In the genomic region with DNA sequence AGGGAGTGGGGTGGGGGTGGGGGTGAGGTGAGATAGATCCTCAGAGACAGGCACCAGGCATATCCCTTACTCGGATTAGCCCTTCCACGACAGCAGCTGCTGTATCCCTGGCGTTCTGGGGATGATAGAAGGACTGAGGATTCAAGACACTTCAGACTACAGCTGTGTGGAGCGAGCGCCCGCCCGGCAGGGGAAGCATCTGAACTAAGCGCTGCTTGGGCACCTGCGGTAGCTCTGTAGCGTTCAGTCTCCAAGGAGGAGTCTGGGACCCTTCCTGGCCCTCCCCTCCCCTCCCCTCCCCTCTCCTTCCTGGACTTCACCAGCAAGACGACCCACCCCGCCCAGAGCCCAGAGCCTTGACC, we compare ENCODE assay signal across 8 mouse cellular contexts. TPM values are rescaled to one million over a fixed set of nuclear protein-coding genes. Genes with fewer than 3 reads are reported as not detected.
DNase-seq lines count a peak whose midpoint lies in the region; ATAC-seq and TF ChIP-seq lines count a peak whose summit lies in the region.

No protein-coding gene starts in this region.

- 0% methylated on average over 12 of the region's 12 CpGs for WGBS in cerebellum, adult 2 months
- WGBS in spleen, adult 2 months, result 1% methylated on average over 12 of the region's 12 CpGs
- WGBS in limb, embryonic 12.5 days, result 2% methylated on average over 12 of the region's 12 CpGs
- under 1% methylated on average over 12 of the region's 12 CpGs for WGBS in small intestine, adult 2 months

- peak overlapping the region; percentile 45; the same call in 1 of the 2 replicates for H3K9ac ChIP-seq in limb, embryonic 12.5 days (replicated peaks)

- H3K27me3 ChIP-seq in cerebellum, adult 2 months (ENCODE audit: control insufficient read depth, insufficient read depth, low read length), result no peaks in the 10 kb centered on the region
- H3K27me3 ChIP-seq in spleen, adult 2 months (ENCODE audit: control insufficient read depth, insufficient read depth, low read length), result peaks cover 4% of the 10 kb centered on the region
- H3K27me3 ChIP-seq in limb, embryonic 12.5 days, result peaks cover 52% of the 10 kb centered on the region
- H3K27me3 ChIP-seq in small intestine, adult 2 months (ENCODE audit: control insufficient read depth, insufficient read depth, low read length), result no peaks in the 10 kb centered on the region

- peak overlapping the region; percentile 82 for H3K27ac ChIP-seq in cerebellum, adult 2 months (ENCODE audit: insufficient read depth, low read length)
- no peak overlapping the region for H3K27ac ChIP-seq in spleen, adult 2 months (ENCODE audit: insufficient read depth, low read length)
- H3K27ac ChIP-seq in limb, embryonic 12.5 days, result no peak overlapping the region
- no peak overlapping the region for H3K27ac ChIP-seq in small intestine, adult 2 months (ENCODE audit: insufficient read depth, low read depth, low read length)

- peak overlapping the region; percentile 90 for H3K4me2 ChIP-seq in limb, embryonic 12.5 days

- H3K9me3 ChIP-seq in limb, embryonic 12.5 days, result no peaks in the 10 kb centered on the region

- TF ChIP-seq POLR2A in cerebellum, adult 2 months (IDR thresholded peaks at IDR 0.05; ENCODE audit: borderline replicate concordance, insufficient read depth, low read length), result no peak
- TF ChIP-seq POLR2A in spleen, adult 2 months (IDR thresholded peaks at IDR 0.05; ENCODE audit: low read depth, low read length), result no peak
- no peak for TF ChIP-seq POLR2A in small intestine, adult 2 months (IDR thresholded peaks at IDR 0.05; ENCODE audit: low read depth, low read length)

- DNase-seq in cerebellum, adult 2 months, result no peak
- DNase-seq in cerebellum, postnatal 36 days, result no peak
- DNase-seq in spleen, adult 2 months (ENCODE audit: low read depth in 1 of 2, low spot score in 2 of 2), result no peak
- DNase-seq in spleen, adult 12 weeks (ENCODE audit: low spot score), result no peak
- DNase-seq in adrenal gland, adult 8-10 months, result no peak
- DNase-seq in cerebellum, adult 9-11 months, result no peak

- H3K4me3 ChIP-seq in cerebellum, adult 2 months (replicated peaks; ENCODE audit: insufficient read depth, low read depth, low read length), result peak overlapping the region; percentile 72
- peak overlapping the region; percentile 52; the same call in 1 of the 2 replicates for H3K4me3 ChIP-seq in spleen, adult 2 months (ENCODE audit: extremely low read depth, insufficient read depth, insufficient read length)
- H3K4me3 ChIP-seq in limb, embryonic 12.5 days (replicated peaks), result peak overlapping the region; percentile 42
- H3K4me3 ChIP-seq in small intestine, adult 2 months (ENCODE audit: low read depth, low read length), result peak overlapping the region; percentile 59

- H3K36me3 ChIP-seq in spleen, adult 2 months (ENCODE audit: control insufficient read depth, insufficient read depth, low read length), result no peaks in the 10 kb centered on the region
- no peaks in the 10 kb centered on the region for H3K36me3 ChIP-seq in limb, embryonic 12.5 days
- no peaks in the 10 kb centered on the region for H3K36me3 ChIP-seq in small intestine, adult 2 months (ENCODE audit: control insufficient read depth, insufficient read depth, low read length)

- no peak for TF ChIP-seq CTCF in cerebellum, adult 2 months (IDR thresholded peaks at IDR 0.05; ENCODE audit: borderline replicate concordance, insufficient read depth, low read depth, low read length)
- no peak for TF ChIP-seq CTCF in spleen, adult 2 months (IDR thresholded peaks at IDR 0.05; ENCODE audit: extremely low read depth, insufficient read depth, insufficient read length, insufficient replicate concordance)
- no peak for TF ChIP-seq CTCF in small intestine, adult 2 months (IDR thresholded peaks at IDR 0.05; ENCODE audit: extremely low read depth, insufficient read length, insufficient replicate concordance, low read depth, low read length)

- peaks cover 23% of the 10 kb centered on the region for H3K4me1 ChIP-seq in cerebellum, adult 2 months (ENCODE audit: control insufficient read depth, insufficient read depth, low read length)
- no peaks in the 10 kb centered on the region; the same call in 1 of the 2 replicates for H3K4me1 ChIP-seq in spleen, adult 2 months (ENCODE audit: control insufficient read depth, insufficient read depth, insufficient read length)
- peaks cover 18% of the 10 kb centered on the region for H3K4me1 ChIP-seq in limb, embryonic 12.5 days (replicated peaks)
- peaks cover 5% of the 10 kb centered on the region for H3K4me1 ChIP-seq in small intestine, adult 2 months (ENCODE audit: control insufficient read depth, insufficient read depth, insufficient read length, low read length)

- 0 out of 2 replicates have a peak, but pooled peaks have one; percentile 9 for ATAC-seq in limb, embryonic 12.5 days (ENCODE audit: insufficient number of reproducible peaks, insufficient read depth, low FRiP score, low TSS enrichment, low read depth)

RNA-seq across cellular contexts. Expression of gene Rasgef1a, which starts 54.6 kb away (rescaled TPM):
- 59.8 and 66.0 TPM in 2 replicates for polyA plus RNA-seq in cerebellum, adult 2 months (2012; rRNA removed)
- polyA plus RNA-seq in spleen, adult 2 months (2012; rRNA removed), result 0.49 and 0.76 TPM in 2 replicates
- 0.13 TPM in 1 of 2 replicates, not detected in the other for polyA plus RNA-seq in limb, embryonic 12.5 days (2016; fragmentation: Nextera tagmentation; extraction: Ambion mirVana)
- polyA plus RNA-seq in small intestine, adult 2 months (2012; rRNA removed), result 0.19 and 0.22 TPM in 2 replicates
- 1 to 10 TPM in 1 of 4 experiments, under 1 TPM in 3; 0.52 to 1.3 (median 0.79) TPM for total RNA-seq in adrenal gland, adult 8-10 months (2022)

Comparison
In these comparisons a context has a peak if more than half of its experiments do, and no peak if none do; other contexts are left out.
1. RNA of gene Rasgef1a, which starts 54.6 kb away (polyA plus RNA-seq): 59.8 to 66.0 TPM in cerebellum, adult 2 months; 0.49 to 0.76 TPM in spleen, adult 2 months, 0.19 to 0.22 TPM in small intestine, adult 2 months and 0.13 TPM in limb, embryonic 12.5 days; every median in the first group is over 10 times any median in the second.
2. Peak in every context shown above with its lines, with median percentiles within 50 percentile points of each other: H3K4me3 ChIP-seq.